Mouse (Mus musculus): Measurements from ENCODE around the gene Csk. TPM values are rescaled to one million over a fixed set of nuclear protein-coding genes. Genes with fewer than 3 reads are reported as not detected.

Csk gene
- polyA plus RNA-seq, 1 experiment from 2014 or later: 32.3 TPM

GRCm38 (mm10) chr9:57602098-57602497 lies 51.3 kb downstream of the Csk start:
- Histone ChIP-seq H3K9me3 (ENCODE audit: control insufficient read depth, low read length) (no peaks in the 10 kb centered on the region), H3K27me3 (ENCODE audit: control insufficient read depth, insufficient read depth, low read length) (0 out of 2 replicates have a peak, but pooled peaks cover 4% of the 10 kb centered on the region), H3K9ac (ENCODE audit: low read length) (no peak overlapping the region), H3K4me3 (ENCODE audit: low read depth, low read length) (no peak overlapping the region), H3K4me2 (no peak overlapping the region), H3K27ac (ENCODE audit: low read depth, low read length) (no peak overlapping the region), H3K4me1 (ENCODE audit: control insufficient read depth, insufficient read depth, low read length) (peaks cover 44% of the 10 kb centered on the region), H3K36me3 (ENCODE audit: control insufficient read depth, insufficient read depth, low read length) (no peaks in the 10 kb centered on the region)
- 73% methylated on average over 8 of the region's 8 CpGs for WGBS
- no peak for ATAC-seq (ENCODE audit: low FRiP score)
- DNase-seq (ENCODE audit: low spot score, missing footprints): no peak

- H3K27ac ChIP-seq (ENCODE audit: low read depth, low read length): no peak overlapping the region
These were observed 52.1 kb downstream of the Csk start for GRCm38 (mm10) chr9:57601353-57601706.

DNA sequence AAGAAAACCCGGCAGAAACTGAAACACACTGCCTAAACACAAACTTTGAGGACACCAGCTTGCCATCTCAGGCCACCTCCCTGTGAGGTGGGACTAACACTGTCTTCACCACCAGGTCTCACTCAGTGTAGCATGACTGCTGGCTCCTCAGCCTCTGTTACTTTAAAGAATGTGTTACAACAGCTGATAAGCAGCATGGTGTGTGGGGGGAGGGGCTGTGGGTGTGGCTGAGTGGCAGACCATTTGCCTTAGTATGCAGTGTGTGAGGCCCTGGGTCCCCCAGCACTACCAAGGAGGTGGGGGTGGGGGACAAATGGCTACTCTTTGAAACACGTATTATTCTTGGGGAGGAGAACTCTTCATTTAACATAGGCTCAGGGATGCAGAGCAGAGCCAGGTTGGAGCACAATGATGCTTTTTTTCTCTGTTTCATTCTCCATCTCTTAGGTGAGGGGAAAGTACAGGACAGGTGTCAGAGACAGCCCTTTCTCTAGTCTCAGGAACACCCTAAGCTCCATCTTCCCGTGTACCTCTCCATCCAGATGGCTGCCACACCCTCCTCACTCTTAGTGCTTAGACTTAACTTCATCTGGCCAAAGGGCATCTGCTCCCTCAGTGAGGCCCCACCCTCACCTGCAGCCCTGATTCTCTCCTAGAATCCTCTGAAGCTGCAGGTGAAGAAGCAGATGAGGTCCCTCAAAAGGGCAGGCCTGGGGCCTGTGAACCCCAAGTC lies 52.6 kb downstream of the Csk start:
- Histone ChIP-seq H3K9ac (ENCODE audit: low read length) (no peak overlapping the region), H3K36me3 (ENCODE audit: control insufficient read depth, insufficient read depth, low read length) (no peaks in the 10 kb centered on the region), H3K4me3 (ENCODE audit: low read depth, low read length) (no peak overlapping the region), H3K9me3 (ENCODE audit: control insufficient read depth, low read length) (no peaks in the 10 kb centered on the region), H3K4me2 (no peak overlapping the region), H3K27ac (ENCODE audit: low read depth, low read length) (no peak overlapping the region), H3K4me1 (ENCODE audit: control insufficient read depth, insufficient read depth, low read length) (peaks cover 38% of the 10 kb centered on the region), H3K27me3 (ENCODE audit: control insufficient read depth, insufficient read depth, low read length) (no peaks in the 10 kb centered on the region)
- DNase-seq (ENCODE audit: low spot score, missing footprints) (peak; percentile 90), ATAC-seq (ENCODE audit: low FRiP score) (no peak)
- 5% methylated on average over 3 of the region's 3 CpGs for WGBS

More at GRCm38 (mm10) chr9:57601353-57601706, 52.1 kb downstream of the Csk start:
- WGBS: 66% methylated on average over 2 of the region's 2 CpGs
- no peaks in the 10 kb centered on the region for H3K9me3 ChIP-seq (ENCODE audit: control insufficient read depth, low read length)
- peaks cover 43% of the 10 kb centered on the region for H3K4me1 ChIP-seq (ENCODE audit: control insufficient read depth, insufficient read depth, low read length)
- 0 out of 2 replicates have a peak, but pooled peaks cover 4% of the 10 kb centered on the region for H3K27me3 ChIP-seq (ENCODE audit: control insufficient read depth, insufficient read depth, low read length)
- ATAC-seq (ENCODE audit: low FRiP score) (no peak), DNase-seq (ENCODE audit: low spot score, missing footprints) (no peak)
- no peak overlapping the region for H3K9ac ChIP-seq (ENCODE audit: low read length)
- no peaks in the 10 kb centered on the region for H3K36me3 ChIP-seq (ENCODE audit: control insufficient read depth, insufficient read depth, low read length)
- no peak overlapping the region for H3K4me2 ChIP-seq
- H3K4me3 ChIP-seq (ENCODE audit: low read depth, low read length): no peak overlapping the region

DNA sequence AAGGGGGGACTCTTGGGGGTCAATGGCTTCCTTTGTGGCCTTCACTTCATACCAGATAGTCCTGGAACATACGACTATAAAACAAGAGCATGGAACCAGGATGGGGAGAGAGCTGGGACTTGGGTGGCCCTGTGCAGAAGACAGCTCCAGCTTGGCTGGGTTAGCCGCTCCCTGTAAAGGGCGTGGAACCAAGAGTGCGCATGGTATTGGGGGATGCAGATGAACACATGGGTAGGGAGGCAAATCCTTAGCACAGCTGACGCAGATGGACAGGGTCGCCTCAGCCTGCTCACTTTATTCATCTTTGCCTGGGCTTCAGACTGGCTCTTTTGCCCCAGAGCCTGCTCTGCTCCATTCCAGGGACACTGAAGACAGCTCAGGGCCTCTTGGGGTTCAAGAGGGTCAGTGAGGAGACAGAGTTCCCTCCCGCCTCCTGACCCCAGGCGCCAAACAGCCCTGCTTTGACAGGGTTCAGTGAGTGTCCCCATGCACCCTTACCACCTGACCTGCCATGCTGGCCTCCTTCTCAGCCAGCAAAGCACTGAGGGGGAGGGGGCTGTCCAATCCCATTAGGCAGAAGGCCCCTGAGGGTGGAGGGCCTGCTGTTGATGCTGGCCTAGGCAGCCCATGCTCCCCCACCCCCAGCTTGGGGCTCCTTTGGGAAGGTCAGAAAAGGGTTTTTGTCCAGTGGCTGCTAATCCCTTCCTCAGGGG lies 54.4 kb downstream of the Csk start:
- no peaks in the 10 kb centered on the region for H3K9me3 ChIP-seq (ENCODE audit: control insufficient read depth, low read length)
- H3K27me3 ChIP-seq (ENCODE audit: control insufficient read depth, insufficient read depth, low read length): no peaks in the 10 kb centered on the region
- H3K4me3 ChIP-seq (ENCODE audit: low read depth, low read length): no peak overlapping the region
- H3K9ac ChIP-seq (ENCODE audit: low read length): no peak overlapping the region
- H3K4me1 ChIP-seq (ENCODE audit: control insufficient read depth, insufficient read depth, low read length): peaks cover 35% of the 10 kb centered on the region
- H3K4me2 ChIP-seq: no peak overlapping the region
- 32% methylated on average over 8 of the region's 8 CpGs for WGBS
- peak overlapping the region; percentile 31 for H3K27ac ChIP-seq (ENCODE audit: low read depth, low read length)
- no peaks in the 10 kb centered on the region for H3K36me3 ChIP-seq (ENCODE audit: control insufficient read depth, insufficient read depth, low read length)
- DNase-seq (ENCODE audit: low spot score, missing footprints): peak; percentile 89
- peak; percentile 74 for ATAC-seq (ENCODE audit: low FRiP score)

DNA sequence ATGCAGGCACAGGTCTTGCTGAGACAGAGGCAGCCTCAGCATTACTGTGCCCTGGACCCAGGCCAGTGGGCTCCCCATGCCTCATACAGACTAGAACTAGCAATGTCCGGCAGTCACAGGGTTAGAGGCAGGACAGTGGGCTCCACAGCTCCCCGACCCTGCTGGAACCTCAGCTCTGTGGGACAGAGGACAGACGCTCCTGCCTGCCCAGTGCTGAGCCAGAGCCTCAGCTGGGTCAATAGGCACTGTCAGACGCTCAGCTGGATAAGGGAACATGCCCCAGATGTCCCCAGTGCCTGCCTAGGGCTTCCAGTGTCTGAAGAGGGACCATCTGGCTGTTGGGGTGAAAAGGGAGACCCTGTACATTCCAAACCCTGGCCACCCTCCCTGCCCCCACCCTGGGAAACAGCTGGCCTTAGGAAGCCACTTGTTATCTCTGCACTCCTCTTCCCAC lies 55.5 kb downstream of the Csk start:
- H3K4me2 ChIP-seq: no peak overlapping the region
- WGBS: 28% methylated on average over 4 of the region's 4 CpGs
- no peaks in the 10 kb centered on the region for H3K9me3 ChIP-seq (ENCODE audit: control insufficient read depth, low read length)
- ATAC-seq (ENCODE audit: low FRiP score): peak; percentile 55
- H3K4me3 ChIP-seq (ENCODE audit: low read depth, low read length): no peak overlapping the region
- peaks cover 35% of the 10 kb centered on the region for H3K4me1 ChIP-seq (ENCODE audit: control insufficient read depth, insufficient read depth, low read length)
- no peaks in the 10 kb centered on the region for H3K36me3 ChIP-seq (ENCODE audit: control insufficient read depth, insufficient read depth, low read length)
- DNase-seq (ENCODE audit: low spot score, missing footprints): peak; percentile 82
- peak overlapping the region; percentile 24; the same call in 1 of the 2 replicates for H3K9ac ChIP-seq (ENCODE audit: low read length)
- H3K27ac ChIP-seq (ENCODE audit: low read depth, low read length): no peak overlapping the region; the same call in 1 of the 2 replicates
- H3K27me3 ChIP-seq (ENCODE audit: control insufficient read depth, insufficient read depth, low read length): no peaks in the 10 kb centered on the region

DNA sequence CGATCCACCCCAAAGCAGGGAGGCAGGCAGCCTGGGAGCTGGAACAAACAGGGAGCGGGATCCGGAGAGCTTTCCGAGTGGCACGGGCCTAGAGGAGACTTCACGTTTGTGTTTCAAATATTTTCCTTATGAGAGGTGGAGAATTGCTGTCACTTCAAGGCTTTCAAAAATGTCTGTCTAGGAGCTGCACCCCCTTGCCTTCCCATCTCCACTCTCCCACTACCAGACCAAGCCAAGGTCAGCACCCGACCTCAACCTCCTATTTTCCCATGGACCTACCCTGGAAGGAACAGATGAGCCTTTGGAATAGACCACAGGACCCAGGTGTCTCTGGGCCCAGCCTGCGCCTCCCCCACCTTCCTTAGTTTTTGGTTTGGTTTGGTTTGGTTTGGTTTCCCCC lies 56.2 kb downstream of the Csk start:
- Histone ChIP-seq H3K27me3 (ENCODE audit: control insufficient read depth, insufficient read depth, low read length) (no peaks in the 10 kb centered on the region), H3K4me1 (ENCODE audit: control insufficient read depth, insufficient read depth, low read length) (peaks cover 35% of the 10 kb centered on the region), H3K4me2 (no peak overlapping the region), H3K4me3 (ENCODE audit: low read depth, low read length) (no peak overlapping the region), H3K36me3 (ENCODE audit: control insufficient read depth, insufficient read depth, low read length) (no peaks in the 10 kb centered on the region; the same call in 1 of the 2 replicates), H3K27ac (ENCODE audit: low read depth, low read length) (no peak overlapping the region; the same call in 1 of the 2 replicates), H3K9me3 (ENCODE audit: control insufficient read depth, low read length) (no peaks in the 10 kb centered on the region), H3K9ac (ENCODE audit: low read length) (no peak overlapping the region)
- WGBS: 83% methylated on average over 8 of the region's 8 CpGs
- ATAC-seq (ENCODE audit: low FRiP score) (no peak), DNase-seq (ENCODE audit: low spot score, missing footprints) (peak; percentile 79)

GRCm38 (mm10) chr9:57594174-57594509 lies 59.3 kb downstream of the Csk start:
- H3K4me1 ChIP-seq (ENCODE audit: control insufficient read depth, insufficient read depth, low read length): peaks cover 26% of the 10 kb centered on the region
- H3K4me2 ChIP-seq: no peak overlapping the region
- no peak overlapping the region for H3K4me3 ChIP-seq (ENCODE audit: low read depth, low read length)
- H3K9me3 ChIP-seq (ENCODE audit: control insufficient read depth, low read length): no peaks in the 10 kb centered on the region
- no peak overlapping the region for H3K27ac ChIP-seq (ENCODE audit: low read depth, low read length)
- DNase-seq (ENCODE audit: low spot score, missing footprints): no peak
- ATAC-seq (ENCODE audit: low FRiP score): no peak
- H3K9ac ChIP-seq (ENCODE audit: low read length): no peak overlapping the region
- no peaks in the 10 kb centered on the region; the same call in 1 of the 2 replicates for H3K36me3 ChIP-seq (ENCODE audit: control insufficient read depth, insufficient read depth, low read length)
- no peaks in the 10 kb centered on the region for H3K27me3 ChIP-seq (ENCODE audit: control insufficient read depth, insufficient read depth, low read length)
- 75% methylated on average over 9 of the region's 9 CpGs for WGBS

DNA sequence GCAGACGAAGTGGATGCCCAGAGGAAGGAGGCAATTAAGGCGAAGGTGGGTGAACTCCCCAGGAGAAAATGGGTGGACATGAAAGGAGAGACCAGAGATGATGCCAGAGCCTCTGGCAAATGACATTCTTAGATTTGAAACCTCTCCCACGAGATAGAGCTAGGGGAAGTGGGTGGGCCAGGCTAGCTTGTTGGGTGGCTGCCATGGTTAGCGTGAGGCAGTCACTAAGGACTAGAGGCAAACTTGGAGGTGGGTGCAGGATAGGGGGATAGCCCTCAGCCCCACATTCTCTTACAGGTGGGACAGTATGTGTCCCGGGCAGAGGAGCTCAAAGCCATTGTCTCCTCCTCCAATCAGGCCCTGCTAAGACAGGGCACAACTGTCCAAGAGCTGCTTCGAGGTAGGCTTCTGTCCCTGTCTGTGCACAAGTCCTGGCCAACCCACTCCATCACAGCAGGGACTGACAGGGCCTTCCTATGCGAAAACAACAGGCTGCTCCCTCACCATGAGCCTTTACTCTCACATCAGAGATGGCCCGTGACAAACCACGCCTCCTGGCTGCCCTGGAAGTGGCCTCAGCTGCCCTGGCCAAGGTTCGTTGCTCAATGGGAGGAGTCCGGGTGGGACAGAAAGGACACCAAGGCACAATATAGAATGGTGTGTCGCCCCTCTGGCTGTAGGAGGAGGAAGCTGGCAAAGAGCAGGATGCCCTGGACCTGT lies 59.8 kb downstream of the Csk start:
- Histone ChIP-seq H3K4me3 (ENCODE audit: low read depth, low read length) (no peak overlapping the region), H3K36me3 (ENCODE audit: control insufficient read depth, insufficient read depth, low read length) (no peaks in the 10 kb centered on the region; the same call in 1 of the 2 replicates), H3K9ac (ENCODE audit: low read length) (0 out of 2 replicates have a peak overlapping the region, but pooled peaks have one; percentile 20), H3K4me2 (no peak overlapping the region), H3K4me1 (ENCODE audit: control insufficient read depth, insufficient read depth, low read length) (peaks cover 26% of the 10 kb centered on the region), H3K27ac (ENCODE audit: low read depth, low read length) (no peak overlapping the region), H3K9me3 (ENCODE audit: control insufficient read depth, low read length) (no peaks in the 10 kb centered on the region), H3K27me3 (ENCODE audit: control insufficient read depth, insufficient read depth, low read length) (no peaks in the 10 kb centered on the region)
- 43% methylated on average over 12 of the region's 12 CpGs for WGBS
- no peak for DNase-seq (ENCODE audit: low spot score, missing footprints)
- ATAC-seq (ENCODE audit: low FRiP score): no peak

DNA sequence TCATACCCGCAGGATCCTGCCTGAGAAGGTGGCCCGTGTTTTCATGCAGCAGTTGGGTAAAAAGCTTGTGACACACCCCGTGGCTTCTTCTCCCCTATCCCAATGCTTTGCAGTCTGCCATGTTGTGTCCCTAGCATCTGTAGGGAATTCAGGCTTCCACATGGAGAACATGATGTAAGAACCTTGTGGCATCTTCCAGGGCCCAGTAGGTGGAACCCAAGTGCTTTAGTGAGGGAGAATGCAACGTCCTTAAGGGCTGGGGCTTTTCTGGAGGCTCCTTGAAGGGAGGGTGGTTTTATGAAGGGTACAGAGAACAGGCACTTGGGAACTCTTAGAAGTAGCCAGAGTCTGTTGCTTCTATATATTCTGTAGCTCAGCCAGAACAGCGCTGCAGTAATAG lies 62.7 kb downstream of the Csk start:
- 37% methylated on average over 5 of the region's 5 CpGs for WGBS
- ATAC-seq (ENCODE audit: low FRiP score) (no peak), DNase-seq (ENCODE audit: low spot score, missing footprints) (no peak)
- Histone ChIP-seq H3K9me3 (ENCODE audit: control insufficient read depth, low read length) (no peaks in the 10 kb centered on the region), H3K9ac (ENCODE audit: low read length) (no peak overlapping the region), H3K4me1 (ENCODE audit: control insufficient read depth, insufficient read depth, low read length) (peaks cover 11% of the 10 kb centered on the region), H3K27me3 (ENCODE audit: control insufficient read depth, insufficient read depth, low read length) (no peaks in the 10 kb centered on the region), H3K27ac (ENCODE audit: low read depth, low read length) (no peak overlapping the region), H3K4me2 (no peak overlapping the region), H3K4me3 (ENCODE audit: low read depth, low read length) (no peak overlapping the region), H3K36me3 (ENCODE audit: control insufficient read depth, insufficient read depth, low read length) (peaks cover 3% of the 10 kb centered on the region)
